Mouse (Mus musculus) adrenal gland, adult (tissue): ENCODE results near the gene Cmc1.

Experiments
- DNase-seq, 2 experiments: peaks; one replicate each; pipeline ENCODE4 v3.0.0; 2022 to 2023; ENCODE audit warnings: low spot score in 1 of 2; ENCODE audit not compliant: inconsistent age in 2 of 2

Cmc1 gene

GRCm38 (mm10) chr9:118040218-118041021, 109.6 kb downstream of the Cmc1 start, which contains the start of gene Azi2:
Gene Azi2 (plus strand): TSS chr9:118040499.
- peak; percentile 99 for DNase-seq

DNA sequence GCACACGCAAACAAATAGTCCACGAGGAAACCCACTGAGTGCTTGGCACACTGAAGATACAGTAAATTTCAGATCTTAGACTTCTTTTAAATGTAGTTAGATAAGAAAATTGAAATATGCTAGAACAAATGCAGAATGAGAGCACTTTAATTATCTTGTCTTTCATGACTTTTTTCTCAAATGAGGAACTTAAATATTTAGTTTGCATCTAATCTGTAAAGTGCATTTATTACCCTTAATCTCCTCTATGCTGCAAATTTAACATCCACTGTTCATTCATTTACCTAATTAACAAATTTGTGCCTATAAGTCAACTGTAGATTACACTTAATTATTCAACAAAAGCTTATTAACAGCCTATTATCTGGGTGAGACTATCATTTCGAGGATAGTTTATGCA, 115.0 kb downstream of the Cmc1 start:
- DNase-seq: no peak

DNA sequence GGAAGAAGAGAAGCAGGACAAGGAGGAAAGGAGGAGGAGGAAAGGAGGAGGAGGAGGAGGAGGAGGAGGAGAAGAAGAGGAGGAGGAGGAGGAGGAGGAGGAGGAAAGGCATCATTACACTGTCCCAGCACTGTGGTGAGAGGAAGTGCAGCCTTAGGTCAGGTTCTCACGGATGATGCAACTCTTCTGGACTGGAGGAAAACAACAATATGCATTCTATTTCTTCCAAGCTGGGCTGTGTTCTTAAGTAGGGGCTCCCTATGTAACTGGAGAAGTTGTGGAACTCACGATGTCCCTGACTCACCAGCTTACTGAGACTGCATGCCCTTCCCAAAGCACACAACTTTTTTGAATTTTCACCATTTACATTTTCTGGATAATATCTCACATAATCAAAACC, 118.3 kb downstream of the Cmc1 start:
- no peak for DNase-seq

DNA sequence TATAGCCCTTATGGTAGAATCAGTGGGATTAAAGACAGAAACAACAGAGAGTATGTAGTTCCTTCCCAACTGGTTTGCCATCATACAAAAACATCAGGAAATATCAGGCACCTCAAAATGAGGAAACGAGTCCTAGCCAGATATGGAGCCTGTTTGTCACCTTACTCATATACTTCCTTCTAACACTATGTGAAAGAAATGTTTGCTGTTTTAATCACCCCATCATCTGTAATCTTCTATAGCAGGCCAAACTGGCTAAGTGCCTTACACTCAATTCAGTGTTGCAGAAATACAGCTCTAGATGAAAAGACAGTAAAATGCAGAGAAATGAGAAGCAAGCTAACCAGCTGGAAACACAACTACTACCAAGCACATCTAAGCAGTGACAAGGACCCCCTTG, 119.7 kb downstream of the Cmc1 start:
- no peak for DNase-seq

DNA sequence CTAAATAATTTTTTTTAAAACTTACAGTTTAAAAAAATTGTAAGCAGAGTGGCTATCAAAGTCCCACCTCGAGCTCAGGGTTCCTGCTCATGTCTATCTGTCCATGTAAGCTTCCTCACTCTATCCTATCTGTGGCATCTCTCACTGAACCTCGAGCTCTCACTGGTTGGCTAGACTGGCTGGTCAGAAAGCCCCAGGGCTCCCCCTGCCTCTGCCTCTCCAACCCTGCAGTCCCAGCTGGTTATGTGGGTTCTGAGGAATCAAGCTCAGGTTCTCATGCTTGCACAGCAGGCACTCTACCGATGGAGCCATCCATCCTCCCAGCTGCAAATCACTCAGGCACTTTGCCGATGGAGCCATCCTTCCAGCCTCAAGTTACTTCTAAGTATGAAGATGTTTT, 120.5 kb downstream of the Cmc1 start:
- no peak for DNase-seq

- no peak for DNase-seq
These were observed 125.0 kb downstream of the Cmc1 start for GRCm38 (mm10) chr9:118024966-118025365.
